Mouse (Mus musculus) layer of hippocampus, adult 9-10 months (tissue): Measurements from ENCODE around the gene Pank2.

ENCODE experiments used
- DNase-seq: peaks from one replicate; pipeline ENCODE4 v3.0.0; 2022; ENCODE audit warnings: low spot score

Pank2 gene

DNA sequence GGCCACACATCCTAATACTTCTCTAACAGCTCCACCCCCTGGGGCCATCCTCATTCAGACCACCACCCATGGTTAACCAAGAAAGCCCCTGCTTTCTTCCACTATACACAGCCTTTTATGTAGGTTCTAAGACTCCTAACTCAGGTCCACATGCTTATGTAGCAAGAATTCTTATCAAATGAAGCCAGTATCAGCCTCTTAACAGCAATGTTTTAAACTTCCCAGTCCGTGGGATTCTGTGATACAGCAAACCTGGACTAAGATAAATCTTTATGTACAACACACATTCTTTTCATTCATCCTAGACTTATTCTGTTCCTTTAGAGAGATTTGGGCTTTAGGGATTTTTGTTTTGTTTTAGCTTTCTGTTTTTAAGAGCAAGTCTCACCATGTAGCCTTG, 61.4 kb downstream of the Pank2 start:
- no peak for DNase-seq

DNA sequence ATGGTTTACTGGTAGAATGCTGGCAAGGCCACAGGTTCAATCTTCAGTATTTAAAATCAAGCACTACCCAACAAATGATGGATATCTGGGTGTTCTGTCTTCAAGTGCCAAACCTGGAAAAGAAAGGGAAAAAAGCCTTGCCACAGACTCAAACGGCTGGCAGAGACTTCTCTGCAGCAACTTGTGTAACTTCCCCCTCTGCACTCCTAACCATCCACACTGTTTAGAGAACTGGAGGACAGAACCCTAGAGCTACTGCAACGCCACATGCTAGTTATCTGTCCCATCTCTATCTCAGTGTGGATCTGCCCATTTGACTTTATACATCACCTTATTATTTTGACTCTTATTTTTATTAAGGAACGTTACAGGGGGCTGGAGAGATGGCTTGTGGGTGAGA, 63.7 kb downstream of the Pank2 start:
- no peak for DNase-seq

- DNase-seq, result no peak
Observed at GRCm38 (mm10) chr2:131328981-131329380, 66.7 kb downstream of the Pank2 start.

- no peak for DNase-seq
Observed at GRCm38 (mm10) chr2:131330548-131330947, 68.3 kb downstream of the Pank2 start.

GRCm38 (mm10) chr2:131337602-131338001, 75.3 kb downstream of the Pank2 start:
- DNase-seq, result no peak

- DNase-seq, result no peak
Observed at GRCm38 (mm10) chr2:131344449-131344848, 82.2 kb downstream of the Pank2 start.

GRCm38 (mm10) chr2:131345556-131345955, 83.3 kb downstream of the Pank2 start:
- no peak for DNase-seq
